Mouse (Mus musculus) bone marrow, adult 2 months (tissue): ENCODE measurements at regions not wholly inside any gene's neighbourhood (a gene's known extent, or its start where the extent isn't known, plus 50 kb on each side); places are given as distances from the start of the nearest gene placed in this dataset.

Experiments
- H3K27ac ChIP-seq: fragments of 200-500 bp; 2 replicates; pipeline ENCODE4 v1.5.1; 2012; ENCODE audit warnings: low read depth, mild to moderate bottlenecking, control low read depth, inconsistent platforms, low read length; ENCODE audit not compliant: control insufficient read depth, poor library complexity, insufficient read depth
- H3K4me1 ChIP-seq: fragments of 200-500 bp; 2 replicates; pipeline ENCODE4 v1.6.1; 2011; ENCODE audit warnings: low read length; ENCODE audit not compliant: control insufficient read depth, insufficient read depth
- H3K4me3 ChIP-seq: fragments of 200-500 bp; replicated peaks from 2 replicates; pipeline ENCODE3; 2011; ENCODE audit warnings: mild to moderate bottlenecking, low read depth, low read length, control low read depth; ENCODE audit not compliant: control insufficient read depth
- CTCF ChIP-seq: fragments of 200-500 bp; IDR thresholded peaks from 2 replicates; pipeline ENCODE4 v1.5.1; 2011; ENCODE audit warnings: low read length, control low read depth; ENCODE audit not compliant: control insufficient read depth, insufficient read depth
- POLR2A ChIP-seq: fragments of 200-500 bp; IDR thresholded peaks from 2 replicates; pipeline ENCODE4 v1.6.1; 2011; ENCODE audit warnings: low read depth, mild to moderate bottlenecking, control low read depth, low read length, borderline replicate concordance; ENCODE audit not compliant: control insufficient read depth
- WGBS: fragments of 180-500 bp; shearing (Covaris S2); methylation state at CpG from one replicate; pipeline ENCODE4 v1.1.7; 2018; 5-methylcytosine and 5-hydroxymethylcytosine counted together

DNA sequence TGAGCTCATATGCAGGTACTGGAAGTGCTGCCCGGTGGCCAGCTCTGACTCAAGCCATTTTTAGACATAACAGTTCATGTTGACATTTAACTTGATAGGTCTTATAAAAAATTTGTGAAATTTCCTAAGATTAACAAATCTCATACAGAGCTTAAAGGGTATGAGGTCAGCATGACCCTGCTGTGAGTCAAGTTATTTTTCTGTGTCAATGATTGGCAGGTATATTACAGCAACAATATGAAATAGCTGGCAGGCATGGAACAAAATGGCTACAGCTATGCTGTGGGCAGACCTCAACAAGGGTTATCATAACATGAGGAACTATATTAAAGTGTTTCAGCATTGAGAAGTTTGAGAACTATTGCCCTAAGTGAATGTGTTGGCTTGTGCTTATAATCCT, 342.6 kb downstream of the Gm49356 start:
- H3K4me1 ChIP-seq, result no peaks in the 10 kb centered on the region
- no peak overlapping the region for H3K4me3 ChIP-seq
- 67% methylated on average over 1 of the region's 1 CpGs for WGBS
- no peak for TF ChIP-seq POLR2A
- no peak for TF ChIP-seq CTCF
- no peak overlapping the region for H3K27ac ChIP-seq

DNA sequence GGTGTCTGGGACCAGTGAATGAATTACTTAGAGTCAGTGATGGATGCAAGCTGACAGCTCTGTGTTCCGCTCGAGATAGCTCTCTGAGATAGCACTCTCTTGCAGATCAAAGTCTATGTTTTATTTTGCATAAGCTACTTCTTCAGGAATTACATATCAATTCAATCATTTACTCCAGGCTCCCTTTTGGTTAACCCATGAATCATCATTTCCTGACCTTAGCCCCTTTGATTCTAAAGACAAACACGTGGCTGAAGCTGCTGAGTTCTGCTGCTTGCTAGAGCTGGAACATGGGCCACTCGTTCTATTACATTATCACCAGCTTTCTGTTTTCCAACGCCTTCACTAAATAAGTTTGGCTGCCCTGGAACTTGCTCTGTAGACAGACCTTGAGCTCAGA, 343.2 kb downstream of the Gm49356 start:
- 71% methylated on average over 5 of the region's 5 CpGs for WGBS
- TF ChIP-seq POLR2A (no peak), CTCF (no peak)

DNA sequence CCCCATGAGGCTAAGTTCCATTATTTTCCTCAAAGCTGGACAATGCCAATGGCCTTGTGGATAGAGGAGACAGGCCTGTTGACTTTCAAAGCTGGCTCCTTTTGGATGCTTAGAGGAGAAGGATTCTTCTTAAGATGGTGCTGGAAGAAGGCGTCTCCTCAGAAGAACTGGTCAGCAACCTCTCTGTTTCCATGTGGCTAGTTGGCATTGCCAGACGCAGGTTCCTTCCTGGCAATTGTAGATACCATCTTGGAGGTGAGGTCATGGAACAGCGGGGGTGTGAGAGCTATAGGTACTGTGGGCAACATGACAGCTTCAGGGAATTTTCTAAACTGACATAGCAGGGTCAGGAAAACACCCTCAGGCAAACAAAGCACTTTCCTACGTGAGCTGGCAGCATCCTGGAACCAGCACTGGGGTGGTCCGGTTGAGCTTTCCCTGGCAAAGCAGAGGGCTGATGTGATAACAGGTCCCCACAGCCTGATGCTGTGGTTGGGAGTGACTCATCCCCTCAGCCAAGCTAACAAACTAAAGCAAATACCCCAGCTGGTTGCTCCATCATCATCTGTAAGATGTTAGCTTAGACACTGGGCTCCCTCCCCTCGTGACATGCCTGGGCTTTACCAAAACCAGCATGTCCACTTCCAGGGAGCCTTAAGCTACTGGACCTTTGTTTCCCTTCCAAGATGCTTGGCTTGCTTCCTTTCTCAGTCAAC, 348.5 kb downstream of the Gm49356 start:
- TF ChIP-seq CTCF (no peak), POLR2A (no peak)
- 73% methylated on average over 6 of the region's 6 CpGs for WGBS
- Histone ChIP-seq H3K27ac (no peak overlapping the region), H3K4me3 (no peak overlapping the region), H3K4me1 (no peaks in the 10 kb centered on the region)

More for the DNA sequence above, 343.2 kb downstream of the Gm49356 start:
- Histone ChIP-seq H3K4me3 (no peak overlapping the region), H3K27ac (no peak overlapping the region), H3K4me1 (no peaks in the 10 kb centered on the region)

DNA sequence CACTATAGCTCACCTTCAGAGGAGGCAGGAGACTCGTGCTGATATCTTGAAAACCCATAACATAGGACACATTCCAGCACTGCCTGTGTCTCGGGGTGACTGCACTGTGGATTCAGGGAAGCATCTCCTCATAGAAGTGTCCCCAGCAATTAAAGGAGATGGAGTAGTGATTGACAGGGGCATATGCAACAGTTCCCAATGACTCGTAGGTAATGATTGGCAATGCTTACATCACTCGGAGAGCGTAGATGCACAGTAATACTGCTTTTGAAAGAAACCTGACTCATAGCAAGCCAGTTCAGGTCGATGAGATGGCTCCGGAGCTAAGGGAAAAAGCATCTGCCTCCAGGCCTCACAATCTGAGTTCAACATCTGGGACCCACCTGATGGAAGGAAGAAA, 352.7 kb downstream of the Gm49356 start:
- H3K4me3 ChIP-seq, result no peak overlapping the region
- no peak overlapping the region for H3K27ac ChIP-seq
- no peaks in the 10 kb centered on the region for H3K4me1 ChIP-seq
- TF ChIP-seq CTCF (no peak), POLR2A (no peak)
- 78% methylated on average over 7 of the region's 7 CpGs for WGBS

DNA sequence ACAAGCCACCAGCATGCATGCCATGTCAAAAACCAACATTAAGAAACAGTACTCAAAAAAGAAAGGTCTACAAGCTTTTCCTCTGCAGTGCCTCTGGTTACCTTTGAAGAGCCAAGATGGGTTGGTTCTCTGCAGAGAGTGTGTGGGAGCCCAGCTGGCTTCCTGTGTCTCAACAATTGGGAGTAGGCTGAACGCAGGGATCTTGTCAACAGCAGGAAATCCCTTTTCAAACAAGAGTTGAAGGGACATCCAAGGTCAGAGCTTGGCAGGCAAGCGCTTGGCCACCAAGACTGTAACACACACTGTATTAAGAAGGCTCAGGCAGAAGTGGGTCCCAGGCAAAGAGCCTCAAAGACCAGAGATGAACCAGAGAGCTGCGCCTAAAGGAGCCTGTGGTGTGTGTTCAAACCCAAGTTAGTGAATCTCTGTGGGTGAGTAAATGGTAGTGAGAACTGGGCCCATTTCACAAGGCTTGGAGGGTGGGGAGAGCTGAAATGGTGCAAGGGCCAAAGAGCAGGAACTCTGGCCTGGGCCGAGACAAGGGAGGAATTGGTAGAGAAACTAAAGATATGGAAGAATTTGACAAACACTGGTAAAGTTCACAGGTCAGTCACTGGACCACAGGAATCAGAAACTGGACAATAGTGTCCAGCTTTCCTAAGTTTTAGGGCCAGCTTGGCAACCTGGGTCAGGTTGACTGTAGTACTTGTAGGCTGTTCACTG, 357.0 kb downstream of the Gm49356 start:
- H3K4me3 ChIP-seq, result no peak overlapping the region
- H3K27ac ChIP-seq, result no peak overlapping the region
- TF ChIP-seq POLR2A (no peak), CTCF (no peak)
- no peaks in the 10 kb centered on the region for H3K4me1 ChIP-seq
- 40% methylated on average over 4 of the region's 4 CpGs for WGBS

DNA sequence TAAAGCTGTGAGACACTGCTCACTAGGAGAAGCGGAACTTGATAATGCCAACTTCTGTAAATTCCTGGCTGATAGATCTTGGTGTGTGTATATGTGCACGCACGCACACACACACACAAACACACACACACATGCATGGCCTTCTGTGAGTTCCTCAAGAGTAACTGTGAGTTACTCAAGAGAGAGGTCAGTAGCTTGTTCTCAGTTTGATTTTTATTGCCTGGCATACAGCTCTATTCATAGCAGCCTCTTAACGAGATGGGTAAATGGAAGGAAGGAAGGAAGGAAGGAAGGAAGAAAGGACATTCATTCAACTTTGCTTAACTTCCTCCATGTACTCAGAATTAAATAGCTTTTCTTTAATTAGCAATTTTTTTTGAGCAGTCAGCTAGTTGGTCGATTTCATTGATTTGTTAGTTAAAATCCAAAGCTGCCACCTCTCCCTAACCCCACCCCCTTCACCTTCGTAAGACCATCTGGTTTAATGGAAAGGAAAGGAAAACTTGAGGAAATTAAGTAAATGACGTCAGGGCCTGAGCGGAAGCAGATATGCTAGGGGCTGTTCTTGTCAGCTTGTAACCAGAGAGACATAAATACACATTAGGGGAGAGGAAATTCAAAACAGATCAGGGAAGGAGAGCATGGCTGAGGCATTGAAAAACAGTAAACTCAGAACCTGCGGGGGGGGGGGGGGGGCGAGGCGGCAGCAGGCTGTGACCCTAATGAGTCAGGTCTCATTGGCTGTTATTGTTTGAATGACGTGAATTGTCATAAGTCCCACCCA, 359.6 kb downstream of the Gm49356 start:
- Histone ChIP-seq H3K4me3 (no peak overlapping the region), H3K4me1 (no peaks in the 10 kb centered on the region), H3K27ac (no peak overlapping the region)
- 28% methylated on average over 12 of the region's 12 CpGs for WGBS
- TF ChIP-seq CTCF, result no peak
- no peak for TF ChIP-seq POLR2A

DNA sequence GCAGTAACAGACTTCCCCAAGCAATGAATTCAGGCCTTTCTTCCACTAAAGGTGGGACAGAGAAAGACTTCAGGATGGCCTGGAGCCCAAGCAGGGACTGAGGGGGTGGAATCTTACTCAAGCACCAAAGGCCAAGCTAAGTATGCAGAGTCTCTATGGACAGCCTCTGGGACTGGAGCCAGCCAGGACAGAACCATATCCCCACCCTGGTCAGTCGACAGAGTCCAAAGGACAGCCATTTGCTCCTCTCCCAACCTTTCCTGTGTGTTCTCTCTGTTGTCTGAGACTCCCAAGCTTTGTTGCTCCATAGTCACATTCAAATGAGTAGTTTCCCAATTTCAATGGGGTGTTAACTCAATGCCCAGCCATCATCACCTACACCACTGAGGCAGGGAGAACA, 372.3 kb downstream of the Gm49356 start:
- WGBS, result 78% methylated on average over 1 of the region's 1 CpGs
- Histone ChIP-seq H3K4me1 (peaks cover 1% of the 10 kb centered on the region; the same call in 1 of the 2 replicates), H3K27ac (no peak overlapping the region), H3K4me3 (no peak overlapping the region)
- no peak for TF ChIP-seq CTCF
- TF ChIP-seq POLR2A, result no peak

DNA sequence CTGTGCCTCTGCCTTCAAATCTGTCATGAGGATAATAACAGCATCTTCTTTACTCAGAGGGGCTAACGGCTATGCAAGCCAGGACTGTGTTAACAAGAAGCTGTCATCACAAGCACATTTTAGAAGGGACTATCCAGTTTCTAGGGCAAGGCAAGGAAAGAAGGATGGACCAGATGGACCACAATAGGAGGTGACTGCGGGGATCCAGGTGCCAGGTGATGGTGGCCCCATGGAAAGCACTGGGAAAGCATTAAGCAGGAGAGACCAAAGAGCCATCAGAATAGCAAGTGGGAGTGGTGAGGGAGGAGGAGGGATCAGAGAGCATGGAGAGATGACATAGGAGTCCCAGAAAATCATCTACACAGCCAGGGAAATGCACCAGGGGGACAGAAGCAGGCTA, 373.3 kb downstream of the Gm49356 start:
- TF ChIP-seq CTCF (no peak), POLR2A (no peak)
- peaks cover 1% of the 10 kb centered on the region; the same call in 1 of the 2 replicates for H3K4me1 ChIP-seq
- H3K27ac ChIP-seq, result no peak overlapping the region
- H3K4me3 ChIP-seq, result no peak overlapping the region
- 69% methylated on average over 2 of the region's 2 CpGs for WGBS
